Mouse (Mus musculus) hindbrain, embryonic 10.5 days (tissue): ENCODE measurements around the gene Sulf2. TPM values are rescaled to one million over a fixed set of nuclear protein-coding genes. Genes with fewer than 3 reads are reported as not detected.

Experiments used
- DNase-seq: peaks from one replicate; pipeline ENCODE4 v3.0.0-alpha.2; 2017; ENCODE audit warnings: low spot score
- H3K27ac ChIP-seq: fragments of 300-500 bp; sonication (generic); 2 replicates; pipeline ENCODE4 v1.5.1; 2016; ENCODE audit warnings: mild to moderate bottlenecking, moderate library complexity
- H3K27me3 ChIP-seq: fragments of 300-500 bp; sonication (generic); 2 replicates; pipeline ENCODE4 v1.6.1; 2016; ENCODE audit warnings: mild to moderate bottlenecking; ENCODE audit not compliant: poor library complexity, insufficient read depth, severe bottlenecking
- H3K36me3 ChIP-seq: fragments of 300-500 bp; sonication (generic); 2 replicates; pipeline ENCODE4 v1.6.1; 2016; ENCODE audit warnings: mild to moderate bottlenecking, moderate library complexity
- H3K4me1 ChIP-seq: fragments of 300-500 bp; sonication (generic); replicated peaks from 2 replicates; pipeline ENCODE4 v1.6.1; 2016; ENCODE audit warnings: mild to moderate bottlenecking
- H3K4me3 ChIP-seq: fragments of 300-500 bp; sonication (generic); 2 replicates; pipeline ENCODE4 v1.5.1; 2016; ENCODE audit warnings: mild to moderate bottlenecking, moderate library complexity
- H3K9me3 ChIP-seq: fragments of 300-500 bp; sonication (generic); 2 replicates; pipeline ENCODE4 v1.6.1; 2016; ENCODE audit warnings: mild to moderate bottlenecking, moderate library complexity
- WGBS: fragments of 180-500 bp; shearing (Covaris S2); methylation state at CpG from one replicate; pipeline ENCODE4 v1.1.7; 2016; 5-methylcytosine and 5-hydroxymethylcytosine counted together
- polyA plus RNA-seq: library from polyadenylated mRNA; unstranded; fragments of >200 nt; fragmentation: Nextera tagmentation; extraction: Ambion mirVana; gene quantifications from 2 replicates; pipeline ENCODE4 v1.2.1, GENCODE M21; 2016

The Sulf2 gene
- polyA plus RNA-seq, 1 experiment from 2014 or later, result 83.8 TPM

GRCm38 (mm10) chr2:166167387-166167786 is 11.9 kb upstream of the Sulf2 start:
- Histone ChIP-seq H3K9me3 (no peaks in the 10 kb centered on the region), H3K36me3 (no peaks in the 10 kb centered on the region), H3K27me3 (peaks cover 78% of the 10 kb centered on the region), H3K4me3 (no peak overlapping the region), H3K4me1 (peaks cover 69% of the 10 kb centered on the region), H3K27ac (no peak overlapping the region)
- no peak for DNase-seq
- WGBS, result 89% methylated on average over 2 of the region's 2 CpGs

DNA sequence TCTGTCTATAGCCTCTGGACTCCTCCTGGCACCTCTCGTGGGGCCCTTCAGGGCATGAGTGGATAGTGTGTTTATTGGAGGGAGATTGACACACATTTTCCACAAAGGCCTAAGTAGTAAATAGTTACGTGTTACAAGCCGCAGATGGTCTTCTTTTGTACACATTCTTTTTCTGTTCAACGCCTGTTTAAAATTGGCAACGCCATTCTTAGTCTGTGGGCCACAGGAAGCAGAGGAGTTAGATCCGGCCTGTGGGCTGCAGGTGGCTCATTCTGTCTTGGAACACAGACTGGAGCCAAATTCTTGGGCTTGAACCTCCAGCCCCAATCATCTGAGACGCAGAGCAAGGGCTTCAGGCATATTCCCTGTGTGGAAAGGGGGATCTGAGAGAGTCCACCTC is 9.9 kb upstream of the Sulf2 start:
- H3K4me3 ChIP-seq, result no peak overlapping the region
- peaks cover 68% of the 10 kb centered on the region for H3K27me3 ChIP-seq
- no peaks in the 10 kb centered on the region for H3K9me3 ChIP-seq
- peaks cover 57% of the 10 kb centered on the region for H3K4me1 ChIP-seq
- no peak overlapping the region for H3K27ac ChIP-seq
- WGBS, result 72% methylated on average over 7 of the region's 7 CpGs
- DNase-seq, result no peak
- no peaks in the 10 kb centered on the region for H3K36me3 ChIP-seq

DNA sequence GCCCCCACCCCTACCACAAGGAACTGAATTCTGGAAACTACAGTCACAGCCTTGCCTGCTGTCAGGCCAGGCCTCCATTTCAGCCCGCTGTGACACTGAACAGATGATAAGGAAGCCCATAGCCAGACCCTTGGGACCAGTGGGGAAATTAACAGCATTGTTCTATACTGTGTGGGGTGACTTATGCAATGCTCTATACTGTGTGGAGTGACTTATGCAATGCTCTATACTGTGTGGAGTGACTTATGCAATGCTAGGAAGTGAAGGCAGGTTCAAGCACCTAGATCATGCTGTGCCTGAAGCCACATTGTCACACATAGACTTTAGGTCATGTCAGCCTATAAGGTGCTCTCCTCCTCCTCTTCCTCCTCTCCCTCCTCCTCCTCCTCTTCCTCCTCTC is 9.1 kb upstream of the Sulf2 start:
- no peak overlapping the region for H3K4me3 ChIP-seq
- peaks cover 49% of the 10 kb centered on the region for H3K4me1 ChIP-seq
- H3K9me3 ChIP-seq, result no peaks in the 10 kb centered on the region
- WGBS, result 100% methylated on average over 1 of the region's 1 CpGs
- H3K27ac ChIP-seq, result no peak overlapping the region
- H3K36me3 ChIP-seq, result no peaks in the 10 kb centered on the region
- no peak for DNase-seq
- peaks cover 60% of the 10 kb centered on the region for H3K27me3 ChIP-seq

- H3K27me3 ChIP-seq, result peaks cover 54% of the 10 kb centered on the region
- H3K4me3 ChIP-seq, result no peak overlapping the region
- DNase-seq, result no peak
- H3K36me3 ChIP-seq, result no peaks in the 10 kb centered on the region
- WGBS, result 83% methylated on average over 6 of the region's 6 CpGs
- H3K4me1 ChIP-seq, result peaks cover 42% of the 10 kb centered on the region
- peaks cover 3% of the 10 kb centered on the region; the same call in 1 of the 2 replicates for H3K9me3 ChIP-seq
- no peak overlapping the region for H3K27ac ChIP-seq
These were observed 8.5 kb upstream of the Sulf2 start for GRCm38 (mm10) chr2:166163917-166164316.

DNA sequence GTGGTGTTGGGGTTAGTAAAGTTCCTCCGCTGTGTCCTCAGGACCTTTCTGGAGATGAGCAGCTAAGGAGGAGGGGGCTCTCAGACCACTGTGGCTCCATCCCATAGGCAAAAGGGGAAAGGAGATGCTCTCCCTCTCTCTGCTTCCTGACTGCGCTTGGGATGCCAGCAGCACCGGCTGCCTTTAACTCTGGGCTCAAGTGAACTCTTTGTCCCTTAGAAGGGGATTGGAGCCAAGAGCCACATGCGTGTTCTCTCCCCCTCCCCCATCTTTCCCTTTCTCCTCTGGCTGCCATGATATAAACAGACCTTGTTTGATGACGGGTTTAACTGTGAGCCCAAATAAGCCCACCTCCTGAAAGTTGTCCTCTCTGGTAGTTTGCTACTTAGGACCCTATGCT is 7.8 kb upstream of the Sulf2 start:
- no peak overlapping the region for H3K4me3 ChIP-seq
- no peak for DNase-seq
- peaks cover 3% of the 10 kb centered on the region; the same call in 1 of the 2 replicates for H3K9me3 ChIP-seq
- 77% methylated on average over 5 of the region's 5 CpGs for WGBS
- H3K4me1 ChIP-seq, result peaks cover 36% of the 10 kb centered on the region
- no peaks in the 10 kb centered on the region for H3K36me3 ChIP-seq
- H3K27ac ChIP-seq, result peak overlapping the region; percentile 67; the same call in 1 of the 2 replicates
- peaks cover 51% of the 10 kb centered on the region for H3K27me3 ChIP-seq

GRCm38 (mm10) chr2:166162160-166162559 is 6.7 kb upstream of the Sulf2 start:
- peaks cover 39% of the 10 kb centered on the region for H3K4me1 ChIP-seq
- H3K36me3 ChIP-seq, result no peaks in the 10 kb centered on the region
- peaks cover 3% of the 10 kb centered on the region; the same call in 1 of the 2 replicates for H3K9me3 ChIP-seq
- peak overlapping the region; percentile 50; the same call in 1 of the 2 replicates for H3K27ac ChIP-seq
- DNase-seq, result no peak
- WGBS, result 78% methylated on average over 5 of the region's 5 CpGs
- H3K4me3 ChIP-seq, result no peak overlapping the region
- H3K27me3 ChIP-seq, result peaks cover 51% of the 10 kb centered on the region

GRCm38 (mm10) chr2:166159276-166159675 is 3.8 kb upstream of the Sulf2 start:
- Histone ChIP-seq H3K36me3 (no peaks in the 10 kb centered on the region), H3K4me3 (no peak overlapping the region), H3K9me3 (peaks cover 3% of the 10 kb centered on the region; the same call in 1 of the 2 replicates), H3K27me3 (peaks cover 50% of the 10 kb centered on the region), H3K27ac (no peak overlapping the region), H3K4me1 (peaks cover 53% of the 10 kb centered on the region)
- 88% methylated on average over 7 of the region's 7 CpGs for WGBS
- DNase-seq, result no peak

GRCm38 (mm10) chr2:166157767-166158561 is 2.5 kb upstream of the Sulf2 start:
- peak overlapping the region; percentile 62; the same call in 1 of the 2 replicates for H3K27ac ChIP-seq
- DNase-seq, result no peak
- WGBS, result 73% methylated on average over 12 of the region's 12 CpGs
- H3K9me3 ChIP-seq, result peaks cover 3% of the 10 kb centered on the region; the same call in 1 of the 2 replicates
- H3K27me3 ChIP-seq, result peaks cover 42% of the 10 kb centered on the region
- peaks cover 57% of the 10 kb centered on the region for H3K4me1 ChIP-seq
- H3K36me3 ChIP-seq, result no peaks in the 10 kb centered on the region
- H3K4me3 ChIP-seq, result no peak overlapping the region

DNA sequence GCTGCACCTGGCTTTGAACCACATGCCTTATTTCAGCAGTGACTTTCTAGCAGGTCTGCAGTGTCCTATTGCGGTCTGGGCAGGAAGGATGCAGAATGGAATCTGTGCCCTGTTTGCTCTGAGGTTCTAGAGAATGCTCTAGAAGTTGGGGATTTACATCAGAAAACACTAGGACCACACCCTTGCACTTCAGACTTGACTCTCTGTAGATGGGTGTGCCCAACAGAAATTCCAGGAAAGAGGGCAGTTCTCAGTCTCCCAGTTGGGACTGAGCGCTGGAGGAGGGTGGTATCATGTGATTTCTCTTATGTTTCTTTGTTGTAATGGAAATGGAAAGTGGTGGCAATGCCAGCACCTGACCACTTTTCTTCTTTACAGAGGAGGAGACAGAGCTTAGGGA is 1.7 kb upstream of the Sulf2 start:
- Histone ChIP-seq H3K27me3 (peaks cover 38% of the 10 kb centered on the region), H3K9me3 (peaks cover 3% of the 10 kb centered on the region; the same call in 1 of the 2 replicates), H3K27ac (peak overlapping the region; percentile 62; the same call in 1 of the 2 replicates), H3K4me3 (no peak overlapping the region), H3K4me1 (peaks cover 57% of the 10 kb centered on the region), H3K36me3 (no peaks in the 10 kb centered on the region)
- 82% methylated on average over 2 of the region's 2 CpGs for WGBS
- DNase-seq, result no peak

DNA sequence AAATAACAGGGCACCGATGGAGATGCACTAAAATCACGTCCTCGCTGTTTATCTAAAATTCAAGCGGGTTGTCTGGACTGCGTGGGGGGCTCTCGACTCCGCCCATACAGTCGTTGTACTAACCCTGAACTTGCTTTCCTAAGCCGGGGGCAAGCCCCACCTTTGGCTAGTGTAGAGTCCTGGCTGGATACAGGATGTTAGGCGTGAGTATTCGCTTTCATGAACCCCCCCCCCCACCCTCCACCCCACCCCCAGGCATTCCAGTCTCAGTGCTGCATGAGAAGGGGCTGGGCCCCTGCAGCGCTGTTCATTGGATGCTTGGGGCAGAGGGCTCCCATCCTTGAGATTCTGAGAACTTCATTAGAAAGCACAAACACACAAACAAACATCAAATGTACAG is 659 bp upstream of the Sulf2 start:
- Histone ChIP-seq H3K27ac (peak overlapping the region; percentile 97), H3K4me3 (peak overlapping the region; percentile 82)

GRCm38 (mm10) chr2:166154749-166155453 is 562 bp downstream of the Sulf2 start:
- peaks cover 77% of the 10 kb centered on the region for H3K4me1 ChIP-seq
- peaks cover 3% of the 10 kb centered on the region; the same call in 1 of the 2 replicates for H3K9me3 ChIP-seq
- peak; percentile 60 for DNase-seq
- under 1% methylated on average over 95 of the region's 95 CpGs for WGBS
- peak overlapping the region; percentile 97 for H3K27ac ChIP-seq
- H3K36me3 ChIP-seq, result peaks cover 11% of the 10 kb centered on the region; the same call in 1 of the 2 replicates
- peak overlapping the region; percentile 82 for H3K4me3 ChIP-seq
- H3K27me3 ChIP-seq, result peaks cover 32% of the 10 kb centered on the region

More for the DNA sequence above, 659 bp upstream of the Sulf2 start:
- peak; percentile 28 for DNase-seq
- WGBS, result 13% methylated on average over 12 of the region's 12 CpGs
- H3K27me3 ChIP-seq, result peaks cover 32% of the 10 kb centered on the region
- H3K4me1 ChIP-seq, result peaks cover 66% of the 10 kb centered on the region
- H3K9me3 ChIP-seq, result peaks cover 3% of the 10 kb centered on the region; the same call in 1 of the 2 replicates
- H3K36me3 ChIP-seq, result peaks cover 4% of the 10 kb centered on the region; the same call in 1 of the 2 replicates

DNA sequence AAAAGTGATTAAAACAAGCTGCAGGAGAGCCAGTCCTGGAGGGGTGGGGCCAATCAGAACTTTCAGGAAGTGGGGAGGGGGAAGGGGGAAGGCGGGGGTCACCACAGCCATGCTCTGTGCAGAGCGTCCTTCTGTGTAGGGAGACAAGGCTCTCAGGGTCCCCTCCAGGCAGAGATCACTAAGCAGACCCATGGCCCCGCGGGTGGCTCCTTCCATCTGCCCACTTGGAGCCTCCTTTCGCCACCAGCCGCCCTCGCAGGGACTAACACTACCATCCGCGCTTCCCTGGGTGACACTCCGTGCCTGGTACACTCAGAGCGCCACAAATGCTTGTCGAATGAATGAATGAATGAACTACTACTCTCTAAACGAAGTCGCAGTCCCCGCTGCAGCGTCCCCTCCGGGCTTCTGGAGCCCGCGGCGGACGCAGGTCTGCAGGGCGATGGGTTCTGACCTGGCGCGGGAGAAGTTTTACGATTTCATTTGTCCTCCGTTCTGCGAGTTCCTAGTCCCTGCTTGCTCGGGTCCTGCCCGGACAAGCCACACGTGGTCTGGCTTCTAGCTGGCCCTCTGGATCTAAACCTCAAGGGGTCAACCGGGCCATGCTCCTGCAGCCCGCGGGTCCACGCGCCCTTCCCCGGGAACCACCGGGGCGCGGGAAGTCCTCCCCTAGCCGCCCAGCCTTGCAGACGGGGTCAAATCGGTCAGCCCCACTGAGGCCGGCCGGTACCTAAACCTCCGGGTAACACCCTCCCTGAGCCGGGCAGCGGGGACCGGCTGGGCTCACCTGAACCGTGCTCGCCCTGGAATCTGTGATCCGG is 1.4 kb downstream of the Sulf2 start:
- peak overlapping the region; percentile 97 for H3K27ac ChIP-seq
- WGBS, result under 1% methylated on average over 51 of the region's 51 CpGs
- H3K4me1 ChIP-seq, result peaks cover 85% of the 10 kb centered on the region

More for the DNA sequence above, 1.4 kb downstream of the Sulf2 start:
- peaks cover 32% of the 10 kb centered on the region for H3K27me3 ChIP-seq
- H3K9me3 ChIP-seq, result no peaks in the 10 kb centered on the region
- peak; percentile 70 for DNase-seq
- peak overlapping the region; percentile 82 for H3K4me3 ChIP-seq
- peaks cover 11% of the 10 kb centered on the region; the same call in 1 of the 2 replicates for H3K36me3 ChIP-seq
